Mouse (Mus musculus) MEL (cell line): ENCODE results near the gene Hs3st3b1. TPM values are rescaled to one million over a fixed set of nuclear protein-coding genes. Genes with fewer than 3 reads are reported as not detected.

Experiments used
- DNase-seq: peaks from one replicate; pipeline ENCODE4 v3.0.0; 2011; ENCODE audit warnings: low read depth, low spot score
- H3K27ac ChIP-seq: 2 replicates; pipeline ENCODE4 v1.5.1; 2012; ENCODE audit warnings: low read depth, mild to moderate bottlenecking, control low read depth, low read length, moderate library complexity; ENCODE audit not compliant: control insufficient read depth
- H3K27me3 ChIP-seq, 2 experiments: fragments of 150-350 bp in 1 of 2; sonication (generic) in 1 of 2; 2 replicates each; pipeline ENCODE4 v1.6.1; 2012; ENCODE audit warnings: low read length in 2 of 2, mild to moderate bottlenecking in 2 of 2, improper control_type of control experiment in 1 of 2, moderate library complexity in 1 of 2; ENCODE audit not compliant: insufficient read depth in 2 of 2, control insufficient read depth in 1 of 2
- H3K36me3 ChIP-seq, 2 experiments: 2 replicates each; pipeline ENCODE4 v1.6.1; 2012 to 2014; ENCODE audit warnings: low read length in 2 of 2, improper control_type of control experiment in 1 of 2, inconsistent platforms in 1 of 2, mild to moderate bottlenecking in 1 of 2; ENCODE audit not compliant: insufficient read depth in 2 of 2, control insufficient read depth in 1 of 2
- H3K4me1 ChIP-seq, 2 experiments: fragments of 150-350 bp in 1 of 2; sonication (generic) in 1 of 2; 2 replicates each; pipeline ENCODE4 v1.6.1; 2012; ENCODE audit warnings: low read length in 2 of 2, improper control_type of control experiment in 1 of 2, mild to moderate bottlenecking in 1 of 2; ENCODE audit not compliant: insufficient read depth in 2 of 2, control insufficient read depth in 1 of 2
- H3K4me3 ChIP-seq, 2 experiments: fragments of 150-350 bp in 1 of 2; sonication (generic) in 1 of 2; 2 replicates each; pipeline ENCODE4 v1.5.1; 2012; ENCODE audit warnings: low read depth in 2 of 2, low read length in 2 of 2, mild to moderate bottlenecking in 2 of 2, moderate library complexity in 2 of 2, control low read depth in 1 of 2, improper control_type of control experiment in 1 of 2; ENCODE audit not compliant: control insufficient read depth in 1 of 2, insufficient read depth in 1 of 2
- H3K79me2 ChIP-seq: 2 replicates; pipeline ENCODE4 v1.6.1; 2012; ENCODE audit warnings: mild to moderate bottlenecking, low read length, moderate library complexity; ENCODE audit not compliant: control insufficient read depth, poor library complexity, insufficient read depth
- H3K9ac ChIP-seq: 2 replicates; pipeline ENCODE4 v1.6.1; 2012; ENCODE audit warnings: low read depth, mild to moderate bottlenecking, control low read depth, low read length, moderate library complexity; ENCODE audit not compliant: control insufficient read depth, poor library complexity, severe bottlenecking
- H3K9me3 ChIP-seq: fragments of 150-350 bp; sonication (generic); replicated peaks from 2 replicates; pipeline ENCODE4 v1.6.1; 2012; ENCODE audit warnings: mild to moderate bottlenecking, low read length, improper control_type of control experiment, moderate library complexity; ENCODE audit not compliant: insufficient read depth
- BHLHE40 ChIP-seq: IDR thresholded peaks from 2 replicates; pipeline ENCODE4 v1.6.1; 2012; ENCODE audit warnings: low read depth, mild to moderate bottlenecking, inconsistent platforms, low read length, improper control_type of control experiment, borderline replicate concordance
- CHD1 ChIP-seq: IDR thresholded peaks from 2 replicates; pipeline ENCODE4 v1.6.1; 2012; ENCODE audit warnings: low read depth, mild to moderate bottlenecking, inconsistent platforms, low read length, improper control_type of control experiment
- CHD2 ChIP-seq: IDR thresholded peaks from 2 replicates; pipeline ENCODE4 v1.6.1; 2011; ENCODE audit warnings: low read length, improper control_type of control experiment
- CTCF ChIP-seq, 3 experiments: IDR thresholded peaks in 2 of 3; conservative IDR thresholded peaks in 1 of 3; 2 replicates each; pipeline ENCODE4 v1.5.1; 2011 to 2012; ENCODE audit warnings: low read length in 3 of 3, low read depth in 2 of 3, mild to moderate bottlenecking in 2 of 3, improper control_type of control experiment in 1 of 3, inconsistent platforms in 1 of 3, mixed read lengths in 1 of 3, moderate library complexity in 1 of 3; ENCODE audit not compliant: control insufficient read depth in 1 of 3, insufficient read depth in 1 of 3, poor library complexity in 1 of 3, severe bottlenecking in 1 of 3
- E2F4 ChIP-seq: IDR thresholded peaks from 2 replicates; pipeline ENCODE4 v1.6.1; 2011; ENCODE audit warnings: low read depth, low read length, improper control_type of control experiment, borderline replicate concordance
- ELF1 ChIP-seq: IDR thresholded peaks from 2 replicates; pipeline ENCODE4 v1.6.1; 2014; ENCODE audit warnings: low read depth, mild to moderate bottlenecking, inconsistent platforms, low read length, improper control_type of control experiment, moderate library complexity
- ETS1 ChIP-seq: IDR thresholded peaks from 2 replicates; pipeline ENCODE4 v1.6.1; 2012; ENCODE audit warnings: low read depth, mild to moderate bottlenecking, inconsistent platforms, low read length, improper control_type of control experiment, moderate library complexity
- GABPA ChIP-seq: IDR thresholded peaks from 2 replicates; pipeline ENCODE4 v1.6.1; 2012; ENCODE audit warnings: low read depth, mild to moderate bottlenecking, inconsistent platforms, low read length, improper control_type of control experiment, moderate library complexity
- JUND ChIP-seq: IDR thresholded peaks from 2 replicates; pipeline ENCODE4 v1.6.1; 2011; ENCODE audit warnings: low read depth, mild to moderate bottlenecking, improper control_type of control experiment, low read length
- KAT2A ChIP-seq: conservative IDR thresholded peaks from 2 replicates; pipeline ENCODE4 v1.6.1; 2012; ENCODE audit warnings: low read depth, low read length, improper control_type of control experiment, inconsistent platforms
- MAFK ChIP-seq: IDR thresholded peaks from 2 replicates; pipeline ENCODE4 v1.6.1; 2011; ENCODE audit warnings: low read depth, mild to moderate bottlenecking, low read length, improper control_type of control experiment, borderline replicate concordance
- MAX ChIP-seq: IDR thresholded peaks from 2 replicates; pipeline ENCODE4 v1.6.1; 2011; ENCODE audit warnings: low read length, improper control_type of control experiment
- MAZ ChIP-seq: IDR thresholded peaks from 2 replicates; pipeline ENCODE4 v1.6.1; 2012; ENCODE audit warnings: low read depth, mild to moderate bottlenecking, inconsistent platforms, low read length, improper control_type of control experiment
- MEF2A ChIP-seq: IDR thresholded peaks from 2 replicates; pipeline ENCODE4 v1.6.1; 2014; ENCODE audit warnings: low read depth, mild to moderate bottlenecking, inconsistent platforms, low read length, improper control_type of control experiment; ENCODE audit not compliant: poor library complexity, insufficient replicate concordance, severe bottlenecking; ENCODE audit errors: extremely low read depth
- MYC ChIP-seq: IDR thresholded peaks from 2 replicates; pipeline ENCODE4 v1.6.1; 2011; ENCODE audit warnings: low read depth, mild to moderate bottlenecking, low read length, improper control_type of control experiment, moderate library complexity
- NRF1 ChIP-seq: IDR thresholded peaks from 2 replicates; pipeline ENCODE4 v1.6.1; 2014; ENCODE audit warnings: low read depth, mild to moderate bottlenecking, inconsistent platforms, low read length, improper control_type of control experiment, moderate library complexity; ENCODE audit not compliant: poor library complexity, insufficient read depth, severe bottlenecking
- POLR2AphosphoS2 ChIP-seq: IDR thresholded peaks from 2 replicates; pipeline ENCODE4 v1.6.1; 2011; ENCODE audit warnings: low read length, improper control_type of control experiment
- POLR2AphosphoS5 ChIP-seq: IDR thresholded peaks from 2 replicates; pipeline ENCODE4 v1.6.1; 2012; ENCODE audit warnings: low read depth, borderline replicate concordance, mild to moderate bottlenecking, inconsistent platforms, low read length, moderate library complexity, mixed read lengths
- RAD21 ChIP-seq: IDR thresholded peaks from 2 replicates; pipeline ENCODE4 v1.6.1; 2011; ENCODE audit warnings: mild to moderate bottlenecking, low read depth, low read length, improper control_type of control experiment
- RCOR1 ChIP-seq: IDR thresholded peaks from 2 replicates; pipeline ENCODE4 v1.6.1; 2012; ENCODE audit warnings: low read depth, mild to moderate bottlenecking, inconsistent platforms, low read length, improper control_type of control experiment
- TAL1 ChIP-seq: IDR thresholded peaks from 2 replicates; pipeline ENCODE4 v1.6.1; 2012; ENCODE audit warnings: mild to moderate bottlenecking, inconsistent platforms, low read length, moderate library complexity, mixed read lengths
- TCF12 ChIP-seq: IDR thresholded peaks from 2 replicates; pipeline ENCODE4 v1.6.1; 2014; ENCODE audit warnings: low read depth, mild to moderate bottlenecking, inconsistent platforms, low read length, improper control_type of control experiment, moderate library complexity
- UBTF ChIP-seq: IDR thresholded peaks from 2 replicates; pipeline ENCODE4 v1.6.1; 2012; ENCODE audit warnings: low read depth, mild to moderate bottlenecking, inconsistent platforms, low read length, improper control_type of control experiment, moderate library complexity, borderline replicate concordance; ENCODE audit not compliant: insufficient read depth
- USF1 ChIP-seq: IDR thresholded peaks from 2 replicates; pipeline ENCODE4 v1.6.1; 2014; ENCODE audit warnings: low read depth, mild to moderate bottlenecking, inconsistent platforms, low read length, improper control_type of control experiment, moderate library complexity
- ZC3H11A ChIP-seq: IDR thresholded peaks from 2 replicates; pipeline ENCODE4 v1.6.1; 2012; ENCODE audit warnings: low read depth, mild to moderate bottlenecking, inconsistent platforms, low read length, improper control_type of control experiment
- ZKSCAN1 ChIP-seq: IDR thresholded peaks from 2 replicates; pipeline ENCODE4 v1.6.1; 2012; ENCODE audit warnings: low read depth, mild to moderate bottlenecking, inconsistent platforms, low read length, improper control_type of control experiment, moderate library complexity
- polyA plus RNA-seq, 2 experiments: library from polyadenylated mRNA; stranded (reverse) in 1 of 2; unstranded in 1 of 2; fragments of >175 nt in 1 of 2; fragments of >200 nt in 1 of 2; gene quantifications; 2 replicates each; pipeline versions ENCODE4 v1.2.1 to v1.2.4; 2012; ENCODE audit warnings: low replicate concordance in 2 of 2, low read depth in 1 of 2; ENCODE audit not compliant: insufficient read length in 2 of 2, insufficient read depth in 1 of 2, missing spikeins in 1 of 2
- total RNA-seq: library from RNA; depleted of rRNA; stranded (reverse); fragments of 300-350 nt; gene quantifications from 2 replicates; pipeline ENCODE4 v1.2.3, GENCODE M21; 2012

Hs3st3b1 gene
- total and polyA plus RNA-seq, 3 experiments, result not detected

DNA sequence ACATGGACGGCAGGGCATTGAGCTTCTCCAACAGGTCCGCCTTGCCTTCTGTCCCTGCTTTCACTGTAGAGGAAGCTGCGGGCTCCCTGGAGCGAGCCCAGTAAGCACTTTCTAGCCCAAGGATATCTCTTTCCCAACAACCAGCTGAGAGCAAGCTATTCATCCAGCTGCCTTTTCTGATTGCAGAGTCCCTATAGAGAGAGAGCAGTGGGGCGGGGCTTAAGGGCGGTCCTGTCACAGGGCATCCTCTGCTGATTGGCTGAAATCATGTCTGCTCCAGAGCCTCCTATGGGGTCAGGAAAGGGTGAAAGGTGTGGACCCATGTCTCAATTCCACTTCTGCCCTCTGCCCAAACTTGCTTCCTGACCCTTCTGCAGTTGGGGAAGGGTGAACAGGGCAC lies 4.8 kb upstream of the Hs3st3b1 start:
- H3K4me1 ChIP-seq, result no peaks in the 10 kb centered on the region
- no peaks in the 10 kb centered on the region for H3K79me2 ChIP-seq
- no peak for DNase-seq
- H3K27ac ChIP-seq, result no peak overlapping the region
- H3K4me3 ChIP-seq, result no peak overlapping the region
- TF ChIP-seq JUND, result no peak
- TF ChIP-seq RAD21, result no peak
- TF ChIP-seq POLR2AphosphoS5, result no peak
- no peak for TF ChIP-seq UBTF
- no peak for TF ChIP-seq TAL1
- no peak for TF ChIP-seq RCOR1
- no peak for TF ChIP-seq ETS1
- TF ChIP-seq GABPA, result no peak
- TF ChIP-seq E2F4, result no peak
- no peaks in the 10 kb centered on the region for H3K9me3 ChIP-seq
- H3K27me3 ChIP-seq, result no peaks in the 10 kb centered on the region; a peak in 1 of 4 replicates
- H3K36me3 ChIP-seq, result no peaks in the 10 kb centered on the region
- no peak overlapping the region for H3K9ac ChIP-seq

GRCm38 (mm10) chr11:63925161-63925582 lies 3.1 kb upstream of the Hs3st3b1 start:
- TF ChIP-seq CHD2, result no peak
- no peak for TF ChIP-seq MAFK
- no peak for TF ChIP-seq GABPA
- Histone ChIP-seq H3K9me3 (no peaks in the 10 kb centered on the region), H3K4me1 (no peaks in the 10 kb centered on the region), H3K9ac (no peak overlapping the region), H3K36me3 (no peaks in the 10 kb centered on the region), H3K27ac (no peak overlapping the region), H3K4me3 (no peak overlapping the region), H3K27me3 (no peaks in the 10 kb centered on the region; a peak in 1 of 4 replicates), H3K79me2 (no peaks in the 10 kb centered on the region)
- no peak for DNase-seq

- no peak overlapping the region for H3K9ac ChIP-seq
- no peak overlapping the region for H3K4me3 ChIP-seq
These were observed 2.3 kb upstream of the Hs3st3b1 start for GRCm38 (mm10) chr11:63924286-63924930.

More at GRCm38 (mm10) chr11:63924286-63924930, 2.3 kb upstream of the Hs3st3b1 start:
- Histone ChIP-seq H3K27ac (no peak overlapping the region), H3K79me2 (no peaks in the 10 kb centered on the region)
- DNase-seq, result no peak
- TF ChIP-seq CHD1, result no peak
- TF ChIP-seq CHD2, result no peak
- TF ChIP-seq KAT2A, result no peak
- TF ChIP-seq ZC3H11A, result no peak
- TF ChIP-seq POLR2AphosphoS2, result no peak
- TF ChIP-seq ZKSCAN1, result no peak
- no peak for TF ChIP-seq ELF1
- TF ChIP-seq POLR2AphosphoS5, result no peak
- TF ChIP-seq MAFK, result no peak
- TF ChIP-seq BHLHE40, result no peak
- TF ChIP-seq NRF1, result no peak
- no peak for TF ChIP-seq TCF12
- TF ChIP-seq MAX, result no peak
- TF ChIP-seq MEF2A, result no peak
- no peak for TF ChIP-seq MAZ
- no peak for TF ChIP-seq MYC
- TF ChIP-seq USF1, result no peak
- no peak for TF ChIP-seq CTCF (IDR thresholded peaks at IDR 0.05 in 2 of 3, conservative IDR thresholded peaks at IDR 0.05 in 1 of 3; ENCODE audit: control insufficient read depth in 1 of 3, insufficient read depth in 1 of 3, low read depth in 2 of 3, low read length in 3 of 3, poor library complexity in 1 of 3, severe bottlenecking in 1 of 3)
- TF ChIP-seq, all 39 proteins: peak for 0
- H3K4me1 ChIP-seq, result no peaks in the 10 kb centered on the region
- no peaks in the 10 kb centered on the region for H3K9me3 ChIP-seq
- no peaks in the 10 kb centered on the region; a peak in 1 of 4 replicates for H3K27me3 ChIP-seq
- H3K36me3 ChIP-seq, result no peaks in the 10 kb centered on the region
